Mouse (Mus musculus) thymus, adult 2 months (tissue): ENCODE results near the gene Myo1c. TPM values are rescaled to one million over a fixed set of nuclear protein-coding genes. Genes with fewer than 3 reads are reported as not detected.

Experiments used
- DNase-seq: peaks from one replicate; pipeline ENCODE4 v3.0.0; 2021
- H3K27ac ChIP-seq: fragments of 200-500 bp; 2 replicates; pipeline ENCODE4 v1.5.1; 2012; ENCODE audit warnings: low read length, control low read depth; ENCODE audit not compliant: control insufficient read depth, insufficient read depth
- H3K27me3 ChIP-seq: fragments of 200-500 bp; 2 replicates; pipeline ENCODE4 v1.6.1; 2012; ENCODE audit warnings: mild to moderate bottlenecking, low read length, moderate library complexity, mixed read lengths; ENCODE audit not compliant: control insufficient read depth, insufficient read depth
- H3K36me3 ChIP-seq: fragments of 200-500 bp; 2 replicates; pipeline ENCODE4 v1.6.1; 2012; ENCODE audit warnings: mild to moderate bottlenecking, low read length, moderate library complexity; ENCODE audit not compliant: control insufficient read depth, insufficient read depth
- H3K4me1 ChIP-seq: fragments of 200-500 bp; replicated peaks from 2 replicates; pipeline ENCODE4 v1.6.1; 2012; ENCODE audit warnings: low read length; ENCODE audit not compliant: control insufficient read depth, insufficient read depth
- H3K4me3 ChIP-seq: fragments of 200-500 bp; 2 replicates; pipeline ENCODE4 v1.5.1; 2012; ENCODE audit warnings: mild to moderate bottlenecking, low read length, control low read depth, moderate library complexity; ENCODE audit not compliant: control insufficient read depth, insufficient read depth
- CTCF ChIP-seq: fragments of 200-500 bp; IDR thresholded peaks from 2 replicates; pipeline ENCODE4 v1.5.1; 2012; ENCODE audit warnings: mild to moderate bottlenecking, control low read depth, low read length, moderate library complexity, borderline replicate concordance; ENCODE audit not compliant: control insufficient read depth, poor library complexity, insufficient read depth; ENCODE audit errors: extremely low read depth
- POLR2A ChIP-seq: fragments of 200-500 bp; IDR thresholded peaks from 2 replicates; pipeline ENCODE4 v1.6.1; 2012; ENCODE audit warnings: mild to moderate bottlenecking, low read length, control low read depth, moderate library complexity; ENCODE audit not compliant: control insufficient read depth, poor library complexity, insufficient read depth; ENCODE audit errors: extremely low read depth
- WGBS: fragments of 180-500 bp; shearing (Covaris S2); methylation state at CpG from one replicate; pipeline ENCODE4 v1.1.7; 2018; 5-methylcytosine and 5-hydroxymethylcytosine counted together
- polyA plus RNA-seq: library from polyadenylated mRNA; depleted of rRNA; stranded (reverse); fragments of >200 nt; gene quantifications from 2 replicates; pipeline ENCODE4 v1.2.3, GENCODE M21; 2012

Gene Myo1c
- polyA plus RNA-seq, 1 experiment, result 90.2 TPM

- H3K36me3 ChIP-seq, result 0 out of 2 replicates have a peak, but pooled peaks cover 4% of the 10 kb centered on the region
- H3K27me3 ChIP-seq, result no peaks in the 10 kb centered on the region
- H3K27ac ChIP-seq, result peak overlapping the region; percentile 42
- WGBS, result 3% methylated on average over 9 of the region's 9 CpGs
- no peak for TF ChIP-seq CTCF
- no peak for TF ChIP-seq POLR2A
- peak; percentile 47 for DNase-seq
- H3K4me3 ChIP-seq, result no peak overlapping the region
- H3K4me1 ChIP-seq, result peaks cover 31% of the 10 kb centered on the region
Observed at GRCm38 (mm10) chr11:75644684-75645083, 5.6 kb upstream of the Myo1c start.

GRCm38 (mm10) chr11:75647681-75648211 lies 2.6 kb upstream of the Myo1c start:
- Histone ChIP-seq H3K4me1 (peaks cover 49% of the 10 kb centered on the region), H3K36me3 (no peaks in the 10 kb centered on the region), H3K4me3 (no peak overlapping the region), H3K27ac (no peak overlapping the region), H3K27me3 (no peaks in the 10 kb centered on the region)
- 94% methylated on average over 6 of the region's 6 CpGs for WGBS
- no peak for DNase-seq
- no peak for TF ChIP-seq POLR2A
- TF ChIP-seq CTCF, result no peak

GRCm38 (mm10) chr11:75649155-75649561 lies 1.1 kb upstream of the Myo1c start:
- H3K4me3 ChIP-seq, result no peak overlapping the region
- H3K4me1 ChIP-seq, result peaks cover 52% of the 10 kb centered on the region
- no peak overlapping the region for H3K27ac ChIP-seq
- TF ChIP-seq POLR2A (no peak), CTCF (no peak)
- 59% methylated on average over 4 of the region's 4 CpGs for WGBS
- H3K36me3 ChIP-seq, result no peaks in the 10 kb centered on the region
- no peaks in the 10 kb centered on the region for H3K27me3 ChIP-seq
- no peak for DNase-seq

- TF ChIP-seq POLR2A (no peak), CTCF (no peak)
- no peak for DNase-seq
- Histone ChIP-seq H3K4me1 (peaks cover 57% of the 10 kb centered on the region), H3K27ac (no peak overlapping the region), H3K27me3 (no peaks in the 10 kb centered on the region), H3K36me3 (no peaks in the 10 kb centered on the region), H3K4me3 (peak overlapping the region; percentile 74)
- 46% methylated on average over 13 of the region's 13 CpGs for WGBS
Observed at GRCm38 (mm10) chr11:75650958-75651425, 688 bp downstream of the Myo1c start.

GRCm38 (mm10) chr11:75651426-75652221 lies 1.3 kb downstream of the Myo1c start:
- peak; percentile 74 for DNase-seq
- Histone ChIP-seq H3K4me3 (peak overlapping the region; percentile 74), H3K36me3 (no peaks in the 10 kb centered on the region), H3K27me3 (no peaks in the 10 kb centered on the region), H3K27ac (peak overlapping the region; percentile 66), H3K4me1 (peaks cover 62% of the 10 kb centered on the region)
- peak; percentile 23; the same call in 1 of the 2 replicates for TF ChIP-seq CTCF
- 0 out of 2 replicates have a peak, but pooled peaks have one; percentile 11 for TF ChIP-seq POLR2A
- WGBS, result under 1% methylated on average over 54 of the region's 54 CpGs

GRCm38 (mm10) chr11:75652222-75652941 lies 2.1 kb downstream of the Myo1c start:
- TF ChIP-seq CTCF (peak; percentile 37; the same call in 1 of the 2 replicates), POLR2A (no peak)
- WGBS, result 27% methylated on average over 20 of the region's 20 CpGs
- DNase-seq, result peak; percentile 71
- Histone ChIP-seq H3K36me3 (no peaks in the 10 kb centered on the region), H3K27me3 (no peaks in the 10 kb centered on the region), H3K27ac (peak overlapping the region; percentile 73), H3K4me3 (peak overlapping the region; percentile 74), H3K4me1 (peaks cover 68% of the 10 kb centered on the region)
